Mouse (Mus musculus) gonadal fat pad, adult 2 months (tissue): Measurements from ENCODE around the gene Ap1ar. TPM values are rescaled to one million over a fixed set of nuclear protein-coding genes. Genes with fewer than 3 reads are reported as not detected.

Experiments
- DNase-seq: peaks from one replicate; pipeline ENCODE4 v3.0.0-alpha.2; 2012; ENCODE audit warnings: low read depth
- polyA plus RNA-seq: library from polyadenylated mRNA; depleted of rRNA; stranded (reverse); fragments of >200 nt; gene quantifications from 2 replicates; pipeline ENCODE4 v1.2.3, GENCODE M21; 2012

Ap1ar gene
- polyA plus RNA-seq, 1 experiment, result 12.7 TPM

GRCm38 (mm10) chr3:127841926-127842325 lies 4.6 kb upstream of the Ap1ar start:
- DNase-seq, result no peak

DNA sequence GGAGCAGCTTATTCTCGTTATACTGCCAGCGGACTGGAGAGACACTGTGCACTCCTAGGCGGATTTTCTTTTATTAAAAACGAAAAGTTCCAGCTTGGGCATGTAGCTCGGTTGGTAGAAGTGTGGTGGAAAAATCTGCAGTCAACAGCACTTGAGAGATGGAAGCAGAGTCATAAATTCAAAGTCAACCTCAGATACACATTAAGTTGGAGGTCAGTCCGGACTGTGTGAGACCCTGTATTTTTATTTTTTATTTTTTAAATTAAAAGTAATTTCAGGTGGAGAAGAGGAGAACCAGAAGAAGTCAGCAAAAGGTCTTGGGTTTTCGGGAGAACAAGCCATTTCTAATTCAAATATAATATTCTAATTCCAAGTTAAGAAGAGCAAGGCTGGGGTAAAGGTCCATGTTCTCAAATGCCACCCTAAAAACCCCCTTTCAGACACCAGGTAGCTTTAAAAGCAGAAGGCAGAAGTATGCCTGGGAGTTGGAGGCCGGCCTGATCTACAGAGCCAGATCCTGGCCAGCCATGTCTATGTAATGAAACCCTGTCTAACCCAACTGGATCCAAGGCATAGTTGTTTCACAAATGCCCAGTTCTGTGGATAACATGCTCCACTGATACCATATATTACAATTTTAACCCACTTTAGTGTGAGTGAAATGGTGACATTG lies 785 bp upstream of the Ap1ar start:
- no peak for DNase-seq

DNA sequence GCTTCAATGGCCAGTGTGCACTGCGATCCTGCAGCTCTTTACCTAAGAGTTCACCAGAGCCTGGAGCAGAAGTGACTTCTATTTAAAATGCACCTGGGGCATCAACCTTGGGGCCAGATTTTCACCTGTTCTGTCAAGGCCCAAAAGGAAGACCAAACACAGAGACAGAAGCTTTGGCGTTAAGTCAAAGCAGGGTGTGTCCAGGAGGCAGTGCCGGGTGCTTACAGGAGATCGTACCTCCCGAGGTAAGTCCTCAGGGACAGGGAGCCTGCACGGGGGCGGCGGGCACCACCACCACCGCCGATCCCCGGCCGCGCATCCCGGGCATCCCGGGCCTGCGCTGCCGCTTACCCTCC lies 547 bp downstream of the Ap1ar start:
- DNase-seq, result no peak

- no peak for DNase-seq
Observed at GRCm38 (mm10) chr3:127835594-127835993, 1.7 kb downstream of the Ap1ar start.

DNA sequence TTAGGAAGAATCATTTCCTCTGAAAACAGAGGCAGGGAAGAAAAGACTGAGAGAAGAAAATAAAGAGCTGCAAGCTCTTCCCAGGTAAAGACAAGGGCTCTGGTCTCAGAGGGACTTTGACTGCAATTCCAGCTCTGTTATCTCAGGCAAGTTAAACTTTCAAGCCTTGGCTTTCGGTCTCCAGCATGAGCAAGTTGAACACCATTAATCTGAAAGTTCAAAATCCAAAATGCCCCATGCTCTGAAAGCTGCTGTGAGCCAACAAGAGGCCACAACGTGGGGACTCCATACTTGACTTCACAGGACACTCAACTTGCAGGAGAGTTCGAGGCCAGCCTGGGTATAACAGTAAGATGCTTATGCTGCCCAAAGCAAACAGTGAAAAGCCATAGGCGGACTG lies 3.3 kb downstream of the Ap1ar start:
- DNase-seq, result no peak

DNA sequence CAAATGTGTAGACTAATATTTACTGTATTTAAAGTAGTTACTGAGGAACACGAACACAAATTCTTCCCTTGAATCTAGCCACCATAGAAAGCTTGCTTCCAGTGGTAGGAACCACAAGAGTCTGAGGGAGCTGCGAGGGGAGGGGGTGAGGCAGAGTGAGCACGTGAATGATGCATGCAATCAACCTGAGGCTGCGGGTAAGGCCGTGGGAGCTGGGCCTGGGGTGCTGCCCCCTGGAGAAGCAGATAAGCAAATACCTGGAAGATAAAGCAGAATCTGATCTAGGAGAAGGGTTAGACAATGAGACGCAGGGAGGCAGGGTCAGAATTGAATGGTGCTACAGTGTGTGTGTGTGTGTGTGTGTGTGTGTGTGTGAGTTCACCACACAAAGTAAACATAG lies 6.2 kb downstream of the Ap1ar start:
- DNase-seq, result no peak

DNA sequence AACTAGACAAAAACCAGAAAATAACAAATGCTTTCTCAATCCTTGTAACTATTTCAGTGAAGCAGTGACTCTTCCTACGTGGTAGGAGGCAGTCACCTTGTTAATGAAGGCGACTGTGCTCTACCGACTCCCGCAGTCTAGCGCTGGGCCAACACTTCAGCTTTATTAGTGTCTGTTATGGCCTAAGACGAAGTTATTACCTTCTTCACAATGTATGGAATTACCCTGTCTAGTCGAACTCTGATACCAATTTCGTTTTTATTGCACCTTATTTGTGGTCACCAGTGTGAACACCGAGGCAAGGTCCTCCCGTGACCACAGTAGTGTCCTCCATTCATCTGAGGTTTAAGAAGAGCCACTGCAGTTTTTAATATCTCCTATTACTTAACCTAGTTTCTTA lies 7.1 kb downstream of the Ap1ar start:
- DNase-seq, result no peak

DNA sequence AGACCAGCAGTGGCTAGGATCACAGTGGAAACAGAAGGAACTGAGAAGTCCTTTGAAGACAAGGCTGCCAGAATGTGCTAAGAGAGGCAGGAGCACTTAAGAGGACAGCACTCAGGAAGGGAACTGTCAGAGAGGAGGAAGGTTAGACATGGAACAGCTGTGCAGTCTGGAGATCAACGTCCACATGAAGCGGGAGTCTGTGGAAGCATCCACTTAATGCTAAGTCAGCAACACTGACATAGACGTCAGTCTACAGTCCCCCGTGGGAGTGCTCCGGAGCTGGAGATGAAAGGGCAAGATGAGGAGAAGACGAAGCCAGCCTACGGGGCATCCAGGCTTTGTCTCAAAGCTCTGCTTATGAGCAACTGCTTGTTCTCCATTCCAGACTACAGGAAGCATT lies 10.2 kb downstream of the Ap1ar start:
- no peak for DNase-seq

GRCm38 (mm10) chr3:127826503-127826902 lies 10.8 kb downstream of the Ap1ar start:
- no peak for DNase-seq

- no peak for DNase-seq
Observed at GRCm38 (mm10) chr3:127823886-127824863, 13.1 kb downstream of the Ap1ar start.

- no peak for DNase-seq
Observed at GRCm38 (mm10) chr3:127821209-127821608, 16.1 kb downstream of the Ap1ar start.

GRCm38 (mm10) chr3:127820400-127820799 lies 16.9 kb downstream of the Ap1ar start:
- no peak for DNase-seq

DNA sequence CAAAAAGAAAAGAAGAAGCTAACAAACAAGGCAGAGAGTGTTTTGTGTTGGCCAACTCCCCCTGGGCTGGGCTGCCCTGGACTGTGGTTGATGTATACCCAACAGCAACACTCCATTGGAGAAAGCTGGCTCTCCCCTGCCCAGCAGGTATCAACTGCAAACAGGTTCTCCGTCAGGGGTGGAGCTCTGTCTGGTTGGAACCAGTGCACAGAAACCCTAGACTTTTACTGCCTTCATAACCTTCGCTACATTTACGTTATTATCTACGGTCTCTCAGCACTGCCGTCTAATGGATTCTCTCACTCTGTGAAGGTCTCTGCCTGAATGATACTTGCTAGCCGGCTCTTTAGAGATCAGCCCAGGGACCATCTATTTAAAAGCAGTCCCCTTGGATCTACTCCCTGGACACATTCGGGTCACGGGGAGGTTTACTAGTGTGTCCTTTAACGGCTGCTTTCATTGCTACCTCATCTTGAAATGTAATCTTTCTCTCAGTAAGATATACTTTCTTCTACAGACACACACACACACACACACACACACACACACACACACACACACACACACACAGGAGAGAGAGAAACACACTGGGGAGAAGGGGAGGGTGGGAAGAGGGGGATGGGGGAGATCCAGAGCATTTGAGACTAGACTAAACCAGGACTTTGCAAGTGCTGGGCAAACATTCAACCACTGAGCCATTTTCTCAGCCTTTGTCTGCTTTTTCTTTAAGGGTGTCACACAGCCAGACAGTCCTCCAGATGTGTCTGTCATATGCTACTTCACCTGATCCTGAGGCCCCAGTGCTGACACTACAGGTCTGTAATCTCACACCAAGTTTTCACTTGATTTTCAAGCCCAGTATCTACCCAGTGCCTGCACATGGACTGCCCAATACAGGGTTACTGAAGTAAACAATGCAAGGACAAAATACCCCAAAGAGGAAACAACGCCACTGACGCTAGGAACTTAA lies 18.3 kb downstream of the Ap1ar start:
- no peak for DNase-seq

DNA sequence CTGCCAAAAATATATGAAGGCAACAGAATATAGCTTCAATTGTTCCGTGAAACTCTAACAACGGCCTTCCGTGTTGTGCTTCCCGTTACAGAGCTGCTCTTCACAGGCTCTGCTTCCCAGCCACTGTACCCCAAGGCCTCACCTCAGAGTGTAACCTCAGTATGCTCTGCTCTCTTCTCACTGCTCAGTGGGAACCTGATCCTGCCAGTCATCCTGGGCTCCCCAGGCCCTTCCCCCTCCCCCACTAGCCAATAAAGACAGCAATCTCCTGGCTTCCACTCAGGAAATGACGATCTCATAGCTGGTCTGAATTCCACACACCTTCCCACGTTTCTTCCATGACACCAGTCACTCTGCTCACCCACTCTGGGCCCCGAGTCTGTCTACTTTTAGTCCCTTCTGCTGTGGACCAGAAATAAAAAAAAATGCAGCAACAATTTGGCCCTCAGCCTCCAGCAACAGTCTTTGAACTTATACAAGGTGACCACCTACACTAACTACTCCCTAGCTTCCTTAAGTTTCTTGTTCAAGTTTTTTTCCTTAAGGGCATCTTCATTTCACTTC lies 20.1 kb downstream of the Ap1ar start:
- DNase-seq, result no peak

GRCm38 (mm10) chr3:127809103-127809502 lies 28.2 kb downstream of the Ap1ar start:
- no peak for DNase-seq

GRCm38 (mm10) chr3:127807846-127808245 lies 29.5 kb downstream of the Ap1ar start:
- DNase-seq, result no peak

DNA sequence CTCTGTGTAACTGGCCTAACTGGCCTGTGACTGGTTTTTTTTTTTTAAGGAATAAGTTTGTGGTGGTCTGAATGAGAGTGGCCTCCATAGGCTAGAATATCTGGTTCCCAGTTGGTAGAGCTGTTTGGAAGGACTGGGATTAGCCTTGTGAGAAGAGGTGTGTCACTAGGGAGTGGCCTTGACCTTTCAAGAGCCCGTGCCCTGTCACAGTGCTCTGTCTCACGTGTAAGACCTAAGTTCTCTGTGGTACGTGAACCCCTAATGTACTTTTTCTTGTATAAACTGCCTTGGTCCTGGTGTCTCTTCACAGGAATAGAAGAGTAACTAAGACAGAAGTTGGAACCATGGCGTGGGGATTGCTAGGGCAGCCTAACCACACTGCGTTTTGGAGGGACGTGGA lies 31.3 kb downstream of the Ap1ar start:
- DNase-seq, result no peak

GRCm38 (mm10) chr3:127805071-127805470 lies 32.3 kb downstream of the Ap1ar start:
- DNase-seq, result no peak

DNA sequence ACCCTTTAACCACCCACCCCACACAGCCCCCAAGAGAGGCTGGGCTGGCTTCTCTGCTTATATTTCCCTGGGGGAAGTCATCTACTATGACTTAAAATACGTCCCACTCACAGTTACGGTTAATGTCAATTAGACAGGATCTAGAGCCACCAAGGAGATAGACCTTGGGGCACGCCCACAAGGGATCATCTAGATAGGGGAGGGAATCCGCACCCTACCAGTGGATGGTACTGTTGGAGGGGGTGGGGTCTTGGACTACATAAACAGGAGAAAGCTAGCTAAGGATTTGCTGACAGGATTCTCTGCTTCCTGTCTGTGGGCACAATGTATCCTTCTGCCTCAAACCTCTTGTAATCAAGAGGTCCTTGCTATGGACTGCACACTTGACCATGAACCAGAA lies 32.9 kb downstream of the Ap1ar start:
- DNase-seq, result no peak

DNA sequence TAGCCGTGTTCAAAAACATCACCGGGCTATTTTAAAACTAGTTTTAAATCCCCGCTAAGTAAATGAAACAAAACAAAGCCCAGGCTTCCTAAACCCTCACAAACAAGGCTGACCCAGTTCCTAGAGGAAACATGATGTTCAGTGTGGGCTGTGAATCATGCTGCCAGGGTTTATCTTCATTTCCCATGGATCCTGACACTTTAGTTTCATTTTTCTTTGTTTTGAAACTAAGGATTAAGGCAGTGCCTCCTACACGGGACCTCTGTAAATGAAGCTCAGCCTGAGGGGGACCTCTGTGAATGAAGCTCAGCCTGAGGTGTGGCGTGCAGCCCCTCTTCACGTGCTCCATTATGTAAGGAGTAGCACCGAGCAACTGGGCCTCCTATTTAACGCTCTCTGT lies 34.5 kb downstream of the Ap1ar start:
- no peak for DNase-seq

DNA sequence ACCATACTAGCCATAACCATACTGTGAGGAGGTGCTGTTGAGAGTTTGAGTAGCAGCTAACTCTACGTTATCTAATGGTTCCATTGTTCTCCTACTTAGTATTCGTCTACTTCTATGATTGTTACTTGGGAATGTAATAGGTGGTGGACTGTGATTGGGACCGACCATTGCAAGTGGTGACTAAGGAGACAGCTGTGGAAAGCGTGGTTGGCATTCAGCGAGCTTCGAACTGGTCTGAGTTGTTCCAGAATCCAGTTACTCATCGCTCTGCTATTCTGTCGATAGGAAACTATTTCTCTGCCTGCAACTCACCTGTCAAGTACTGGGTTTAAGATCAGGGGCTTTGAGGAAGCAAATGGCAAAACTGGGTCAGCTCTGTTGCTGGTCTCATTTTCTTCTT lies 36.2 kb downstream of the Ap1ar start:
- no peak for DNase-seq

DNA sequence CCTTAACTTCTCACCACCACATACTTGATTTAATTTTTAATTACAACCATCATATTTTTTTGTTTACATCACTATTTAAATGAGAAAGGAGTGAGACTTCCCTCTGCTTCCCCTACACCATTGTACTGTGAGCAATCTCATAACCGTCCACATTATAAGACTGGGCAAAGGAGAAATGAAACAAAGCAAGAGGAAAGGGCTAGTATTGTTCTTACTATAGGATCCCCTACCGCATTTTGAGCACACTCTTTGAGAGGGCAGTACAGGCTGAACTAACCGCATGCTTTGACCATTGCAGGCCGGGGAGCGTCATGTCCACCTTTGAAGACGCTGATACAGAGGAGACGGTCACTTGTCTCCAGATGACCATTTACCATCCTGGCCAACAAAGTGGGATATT lies 41.1 kb downstream of the Ap1ar start:
- DNase-seq, result no peak
